Mouse (Mus musculus) thymus, adult 2 months (tissue): ENCODE data around the gene Gse1. TPM values are rescaled to one million over a fixed set of nuclear protein-coding genes. Genes with fewer than 3 reads are reported as not detected.

Experiments
- DNase-seq: peaks from one replicate; pipeline ENCODE4 v3.0.0; 2021
- H3K27ac ChIP-seq: fragments of 200-500 bp; 2 replicates; pipeline ENCODE4 v1.5.1; 2012; ENCODE audit warnings: low read length, control low read depth; ENCODE audit not compliant: control insufficient read depth, insufficient read depth
- H3K27me3 ChIP-seq: fragments of 200-500 bp; 2 replicates; pipeline ENCODE4 v1.6.1; 2012; ENCODE audit warnings: mild to moderate bottlenecking, low read length, moderate library complexity, mixed read lengths; ENCODE audit not compliant: control insufficient read depth, insufficient read depth
- H3K36me3 ChIP-seq: fragments of 200-500 bp; 2 replicates; pipeline ENCODE4 v1.6.1; 2012; ENCODE audit warnings: mild to moderate bottlenecking, low read length, moderate library complexity; ENCODE audit not compliant: control insufficient read depth, insufficient read depth
- H3K4me1 ChIP-seq: fragments of 200-500 bp; replicated peaks from 2 replicates; pipeline ENCODE4 v1.6.1; 2012; ENCODE audit warnings: low read length; ENCODE audit not compliant: control insufficient read depth, insufficient read depth
- H3K4me3 ChIP-seq: fragments of 200-500 bp; 2 replicates; pipeline ENCODE4 v1.5.1; 2012; ENCODE audit warnings: mild to moderate bottlenecking, low read length, control low read depth, moderate library complexity; ENCODE audit not compliant: control insufficient read depth, insufficient read depth
- CTCF ChIP-seq: fragments of 200-500 bp; IDR thresholded peaks from 2 replicates; pipeline ENCODE4 v1.5.1; 2012; ENCODE audit warnings: mild to moderate bottlenecking, control low read depth, low read length, moderate library complexity, borderline replicate concordance; ENCODE audit not compliant: control insufficient read depth, poor library complexity, insufficient read depth; ENCODE audit errors: extremely low read depth
- POLR2A ChIP-seq: fragments of 200-500 bp; IDR thresholded peaks from 2 replicates; pipeline ENCODE4 v1.6.1; 2012; ENCODE audit warnings: mild to moderate bottlenecking, low read length, control low read depth, moderate library complexity; ENCODE audit not compliant: control insufficient read depth, poor library complexity, insufficient read depth; ENCODE audit errors: extremely low read depth
- WGBS: fragments of 180-500 bp; shearing (Covaris S2); methylation state at CpG from one replicate; pipeline ENCODE4 v1.1.7; 2018; 5-methylcytosine and 5-hydroxymethylcytosine counted together
- polyA plus RNA-seq: library from polyadenylated mRNA; depleted of rRNA; stranded (reverse); fragments of >200 nt; gene quantifications from 2 replicates; pipeline ENCODE4 v1.2.3, GENCODE M21; 2012

Gse1 gene
- polyA plus RNA-seq, 1 experiment, result 202 TPM

DNA sequence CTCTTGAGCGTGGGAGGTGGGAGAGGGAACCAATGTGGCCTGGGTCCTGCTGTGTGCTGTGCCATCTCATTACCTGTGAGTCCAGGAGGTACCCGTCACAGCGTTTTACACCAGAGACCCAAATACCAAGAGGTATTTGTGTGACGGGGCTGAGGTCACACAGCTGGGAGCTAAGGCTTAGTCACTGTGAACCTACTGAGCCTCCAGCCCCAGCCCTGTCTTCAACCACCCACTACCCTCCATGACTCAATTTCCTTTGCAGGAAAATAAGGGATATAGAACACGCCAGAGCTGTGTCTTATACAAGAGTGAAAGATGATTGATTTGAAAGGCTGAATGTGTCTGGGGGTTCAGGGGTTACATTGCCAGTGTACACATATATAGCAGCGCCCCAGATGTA is 234.4 kb downstream of the Gse1 start:
- Histone ChIP-seq H3K27ac (no peak overlapping the region), H3K4me1 (peaks cover 18% of the 10 kb centered on the region), H3K36me3 (no peaks in the 10 kb centered on the region), H3K4me3 (no peak overlapping the region), H3K27me3 (no peaks in the 10 kb centered on the region)
- no peak for TF ChIP-seq POLR2A
- TF ChIP-seq CTCF, result no peak
- no peak for DNase-seq
- 94% methylated on average over 6 of the region's 6 CpGs for WGBS

DNA sequence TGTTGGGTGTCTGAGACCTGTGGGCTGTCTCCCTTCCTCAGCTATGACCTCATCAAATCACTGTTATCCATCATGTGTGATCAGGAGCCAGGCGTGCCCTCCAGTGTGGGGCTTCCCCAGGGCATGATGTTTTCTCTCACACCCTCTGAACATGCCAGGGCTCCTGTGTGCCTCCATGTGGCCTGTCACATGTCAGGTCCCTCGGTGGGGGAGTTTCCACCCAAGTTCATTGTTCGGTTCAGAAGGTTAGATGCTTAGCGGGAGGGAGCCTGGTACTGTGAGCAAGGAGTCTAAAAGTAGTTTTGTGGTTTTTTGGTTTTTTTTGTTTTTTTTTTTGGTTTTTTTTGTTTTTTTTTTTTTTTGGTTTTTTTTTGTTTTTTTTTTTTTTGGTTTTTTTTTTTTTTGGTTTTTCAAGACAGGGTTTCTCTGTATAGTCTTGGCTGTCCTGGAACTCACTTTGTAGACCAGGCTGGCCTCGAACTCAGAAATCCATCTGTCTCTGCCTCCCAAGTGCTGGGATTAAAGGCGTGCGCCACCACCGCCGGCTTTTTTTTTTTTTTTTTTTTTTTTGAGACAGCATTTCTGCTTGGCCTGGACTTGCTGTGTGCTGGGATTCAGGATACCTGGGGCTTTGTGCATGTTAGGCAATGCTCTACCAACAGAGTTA is 235.8 kb downstream of the Gse1 start:
- Histone ChIP-seq H3K4me1 (peaks cover 13% of the 10 kb centered on the region), H3K36me3 (no peaks in the 10 kb centered on the region), H3K4me3 (no peak overlapping the region), H3K27me3 (no peaks in the 10 kb centered on the region), H3K27ac (no peak overlapping the region)
- WGBS, result 60% methylated on average over 9 of the region's 9 CpGs
- DNase-seq, result no peak
- TF ChIP-seq CTCF (no peak), POLR2A (no peak)

GRCm38 (mm10) chr8:120464585-120464937 is 236.3 kb downstream of the Gse1 start:
- 96% methylated on average over 4 of the region's 4 CpGs for WGBS
- H3K4me3 ChIP-seq, result no peak overlapping the region
- TF ChIP-seq POLR2A (no peak), CTCF (no peak)
- H3K4me1 ChIP-seq, result peaks cover 13% of the 10 kb centered on the region
- no peaks in the 10 kb centered on the region for H3K27me3 ChIP-seq
- DNase-seq, result no peak
- no peak overlapping the region for H3K27ac ChIP-seq
- no peaks in the 10 kb centered on the region for H3K36me3 ChIP-seq

DNA sequence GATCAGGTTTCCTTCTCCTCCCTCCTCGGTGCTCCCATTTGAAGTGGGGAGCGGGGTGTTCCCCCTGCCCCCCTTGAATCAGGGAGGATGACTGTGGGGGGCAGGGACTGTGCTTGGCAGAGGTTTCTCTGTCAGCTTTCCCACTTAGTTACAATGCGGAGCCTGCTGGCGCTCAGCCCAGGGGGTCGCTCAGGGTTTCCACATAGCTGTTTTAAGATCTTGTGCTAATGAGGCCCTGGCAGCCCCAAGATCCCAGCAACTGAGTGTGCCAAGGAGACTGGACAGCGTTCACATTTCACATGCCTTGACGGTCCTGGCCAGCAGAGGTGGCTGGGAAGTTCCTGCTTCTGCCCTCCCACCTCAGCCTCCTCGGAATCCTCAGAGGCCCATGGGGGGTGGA is 237.5 kb downstream of the Gse1 start:
- Histone ChIP-seq H3K4me3 (no peak overlapping the region), H3K36me3 (no peaks in the 10 kb centered on the region), H3K27me3 (no peaks in the 10 kb centered on the region), H3K4me1 (peaks cover 24% of the 10 kb centered on the region), H3K27ac (no peak overlapping the region)
- 80% methylated on average over 8 of the region's 8 CpGs for WGBS
- DNase-seq, result no peak
- TF ChIP-seq CTCF (no peak), POLR2A (no peak)

DNA sequence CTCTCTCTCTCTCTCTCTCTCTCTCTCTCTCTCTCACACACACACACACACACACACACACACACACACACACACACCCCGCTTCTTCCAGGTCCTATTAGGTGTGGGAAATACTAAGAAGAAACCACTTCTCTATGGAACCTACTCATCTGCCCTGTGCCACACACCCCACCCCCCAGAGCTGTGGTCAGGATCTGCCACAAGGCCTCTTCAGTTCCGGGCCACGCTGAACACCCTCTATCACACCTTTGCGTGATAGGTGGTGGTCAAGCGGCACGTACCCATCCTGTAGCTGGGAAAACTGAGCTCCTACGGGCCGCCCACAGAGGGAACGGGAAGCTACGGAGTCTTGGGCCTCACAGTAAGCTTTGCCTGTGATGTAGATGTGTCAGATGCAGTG is 238.0 kb downstream of the Gse1 start:
- no peak overlapping the region for H3K27ac ChIP-seq
- DNase-seq, result no peak
- no peaks in the 10 kb centered on the region for H3K27me3 ChIP-seq
- H3K36me3 ChIP-seq, result no peaks in the 10 kb centered on the region
- no peak overlapping the region for H3K4me3 ChIP-seq
- H3K4me1 ChIP-seq, result peaks cover 29% of the 10 kb centered on the region
- TF ChIP-seq CTCF (no peak), POLR2A (no peak)
- 50% methylated on average over 10 of the region's 10 CpGs for WGBS

GRCm38 (mm10) chr8:120467598-120467997 is 239.3 kb downstream of the Gse1 start:
- Histone ChIP-seq H3K36me3 (no peaks in the 10 kb centered on the region), H3K27me3 (no peaks in the 10 kb centered on the region), H3K27ac (no peak overlapping the region), H3K4me1 (peaks cover 38% of the 10 kb centered on the region), H3K4me3 (no peak overlapping the region)
- no peak for DNase-seq
- WGBS, result 99% methylated on average over 7 of the region's 7 CpGs
- TF ChIP-seq POLR2A (no peak), CTCF (no peak)

DNA sequence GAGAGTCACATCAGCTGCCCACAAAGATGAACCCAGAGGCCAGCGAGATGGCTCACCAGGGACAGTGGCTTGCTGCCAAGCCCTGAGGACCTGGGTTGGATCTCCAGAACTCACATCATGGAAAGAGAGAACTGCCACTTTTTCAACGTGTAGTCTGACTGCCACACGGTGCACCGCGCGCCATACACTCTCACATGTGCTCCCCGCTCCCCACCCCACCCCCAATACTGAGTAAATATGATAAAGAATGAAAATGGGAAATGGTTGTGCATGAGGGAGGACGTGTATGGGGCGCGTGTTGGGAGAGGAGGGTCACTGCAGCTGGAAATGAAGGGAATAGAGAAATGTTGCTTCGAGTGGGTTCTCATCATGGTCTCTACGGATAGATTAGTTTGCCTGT is 241.9 kb downstream of the Gse1 start:
- no peak for DNase-seq
- no peak for TF ChIP-seq CTCF
- TF ChIP-seq POLR2A, result no peak
- peaks cover 54% of the 10 kb centered on the region for H3K4me1 ChIP-seq
- 81% methylated on average over 12 of the region's 12 CpGs for WGBS
- no peaks in the 10 kb centered on the region for H3K27me3 ChIP-seq
- no peaks in the 10 kb centered on the region for H3K36me3 ChIP-seq
- H3K27ac ChIP-seq, result no peak overlapping the region
- H3K4me3 ChIP-seq, result no peak overlapping the region
